Mouse (Mus musculus): ENCODE measurements around the gene Ralgapa2.

GRCm38 (mm10) chr2:146324140-146324906 is 187.8 kb downstream of the Ralgapa2 start:
- TF ChIP-seq CTCF (IDR thresholded peaks at IDR 0.05; ENCODE audit: borderline replicate concordance, insufficient read depth, low read depth, low read length) = no peak
- no peak for TF ChIP-seq POLR2A (IDR thresholded peaks at IDR 0.05; ENCODE audit: borderline replicate concordance, insufficient read depth, low read length)

All from cerebellum, adult 2 months (tissue).